ENCODE assay signal across 9 mouse cellular contexts in genomic region chr8:120887254-120887653, GRCm38 (mm10).
A peak's percentile ranks its signal among the peaks of the same experiment; 100 is the strongest.
DNase-seq lines count a peak whose midpoint lies in the region; ATAC-seq and TF ChIP-seq lines count a peak whose summit lies in the region.
"Had no signal": no experiment of that assay in that cellular context is flagged by ENCODE, and none has a peak within 500 bp of the region (broad histone marks: within the 10 kb centered on the region; RNA-seq: fewer than 3 reads in every experiment).

No protein-coding gene starts in this region.

- DNase-seq in limb, embryonic 11.5 days (ENCODE audit: low spot score): peak; percentile 42
- no peak for DNase-seq in limb, embryonic 10.5 days (ENCODE audit: low spot score)
- no peak for DNase-seq in retina, embryonic 14.5 days (ENCODE audit: low spot score)
- DNase-seq in frontal cortex, postnatal 36 days (ENCODE audit: low spot score in 2 of 2): no peak
- DNase-seq: cerebellum, postnatal 36 days; right cerebral cortex, postnatal 4 days had no signal

- H3K4me2 ChIP-seq in limb, embryonic 11.5 days (ENCODE audit: low read depth, severe bottlenecking): no peak overlapping the region

- no peak overlapping the region for H3K9ac ChIP-seq in limb, embryonic 11.5 days (ENCODE audit: low read length)

- H3K27me3 ChIP-seq in limb, embryonic 11.5 days (ENCODE audit: control insufficient read depth, insufficient read depth, low read length): peaks cover 90% of the 10 kb centered on the region
- peaks cover 100% of the 10 kb centered on the region for H3K27me3 ChIP-seq in limb, embryonic 10.5 days (ENCODE audit: low read depth, poor library complexity, severe bottlenecking)
- peaks cover 44% of the 10 kb centered on the region for H3K27me3 ChIP-seq in small intestine, adult 2 months (ENCODE audit: control insufficient read depth, insufficient read depth, low read length)

- no peaks in the 10 kb centered on the region for H3K36me3 ChIP-seq in limb, embryonic 11.5 days (ENCODE audit: control insufficient read depth, insufficient read depth, low read length)
- no peaks in the 10 kb centered on the region for H3K36me3 ChIP-seq in limb, embryonic 10.5 days
- no peaks in the 10 kb centered on the region for H3K36me3 ChIP-seq in small intestine, adult 2 months (ENCODE audit: control insufficient read depth, insufficient read depth, low read length)

- H3K27ac ChIP-seq in limb, embryonic 11.5 days (replicated peaks; ENCODE audit: low read depth, low read length): no peak overlapping the region
- H3K27ac ChIP-seq in limb, embryonic 10.5 days: no peak overlapping the region
- no peak overlapping the region for H3K27ac ChIP-seq in bone marrow, adult 2 months (ENCODE audit: control insufficient read depth, insufficient read depth, low read depth, low read length, poor library complexity)
- no peak overlapping the region for H3K27ac ChIP-seq in small intestine, adult 2 months (ENCODE audit: insufficient read depth, low read depth, low read length)

- no peak for TF ChIP-seq POLR2A in bone marrow, adult 2 months (IDR thresholded peaks at IDR 0.05; ENCODE audit: borderline replicate concordance, control insufficient read depth, low read depth, low read length)
- TF ChIP-seq POLR2A in small intestine, adult 2 months (IDR thresholded peaks at IDR 0.05; ENCODE audit: low read depth, low read length): no peak

- ATAC-seq in limb, embryonic 11.5 days (ENCODE audit: insufficient number of reproducible peaks, low FRiP score, low TSS enrichment, low read depth): no peak
- peak; percentile 35 for ATAC-seq in CD4-positive, CD25-positive, alpha-beta regulatory T cell, adult 4 months

- peaks cover 4% of the 10 kb centered on the region; the same call in 1 of the 2 replicates for H3K4me1 ChIP-seq in limb, embryonic 11.5 days (ENCODE audit: control insufficient read depth, insufficient read depth, low read length)
- peaks cover 27% of the 10 kb centered on the region for H3K4me1 ChIP-seq in limb, embryonic 10.5 days
- H3K4me1 ChIP-seq in bone marrow, adult 2 months (ENCODE audit: control insufficient read depth, insufficient read depth, low read length): no peaks in the 10 kb centered on the region
- H3K4me1 ChIP-seq in small intestine, adult 2 months (ENCODE audit: control insufficient read depth, insufficient read depth, insufficient read length, low read length): no peaks in the 10 kb centered on the region; the same call in 1 of the 2 replicates

- peak; percentile 30; the same call in 1 of the 2 replicates for TF ChIP-seq CTCF in bone marrow, adult 2 months (IDR thresholded peaks at IDR 0.05; ENCODE audit: control insufficient read depth, insufficient read depth, low read length)
- TF ChIP-seq CTCF in small intestine, adult 2 months (IDR thresholded peaks at IDR 0.05; ENCODE audit: extremely low read depth, insufficient read length, insufficient replicate concordance, low read depth, low read length): peak; percentile 61; the same call in 1 of the 2 replicates

- H3K9me3 ChIP-seq in limb, embryonic 11.5 days (ENCODE audit: control insufficient read depth, low read length): no peaks in the 10 kb centered on the region
- no peaks in the 10 kb centered on the region for H3K9me3 ChIP-seq in limb, embryonic 10.5 days (replicated peaks)

- H3K4me3 ChIP-seq in limb, embryonic 11.5 days (ENCODE audit: low read depth, low read length): no peak overlapping the region
- H3K4me3 ChIP-seq in limb, embryonic 10.5 days: no peak overlapping the region
- no peak overlapping the region for H3K4me3 ChIP-seq in bone marrow, adult 2 months (replicated peaks; ENCODE audit: control insufficient read depth, low read depth, low read length)
- H3K4me3 ChIP-seq in small intestine, adult 2 months (ENCODE audit: low read depth, low read length): no peak overlapping the region

- 4% methylated on average over 10 of the region's 10 CpGs for WGBS in limb, embryonic 11.5 days
- WGBS in limb, embryonic 10.5 days: 1% methylated on average over 10 of the region's 10 CpGs
- 3% methylated on average over 10 of the region's 10 CpGs for WGBS in bone marrow, adult 2 months
- 14% methylated on average over 10 of the region's 10 CpGs for WGBS in small intestine, adult 2 months
